Mouse (Mus musculus): ENCODE measurements around the gene Lrrc45. TPM values are rescaled to one million over a fixed set of nuclear protein-coding genes. Genes with fewer than 3 reads are reported as not detected.

Lrrc45 gene
- polyA plus RNA-seq, 1 experiment from 2014 or later: 58.2 TPM

GRCm38 (mm10) chr11:120721124-120722066, 7.7 kb downstream of the Lrrc45 start, which contains the start of gene Rac3:
TSS of gene Rac3 (plus strand) at chr11:120721470.
- H3K4me2 ChIP-seq (ENCODE audit: low read depth, low read length): peak within 1 kb of the TSS; percentile 98
- ATAC-seq (ENCODE audit: low read depth): peak; percentile 80
- peak within 1 kb of the TSS; percentile 76 for H3K9ac ChIP-seq (ENCODE audit: low read length)
- peaks cover 21% of the 10 kb centered on the region for H3K4me1 ChIP-seq (replicated peaks; ENCODE audit: control insufficient read depth, insufficient read depth, low read length)
- H3K4me3 ChIP-seq (ENCODE audit: low read length): peak within 1 kb of the TSS; percentile 67
- peaks cover 4% of the 10 kb centered on the region for H3K27me3 ChIP-seq (ENCODE audit: control insufficient read depth, insufficient read depth, low read depth, low read length)
- H3K9me3 ChIP-seq (ENCODE audit: control insufficient read depth, low read length): no peaks in the 10 kb centered on the region
- peaks cover 17% of the 10 kb centered on the region for H3K36me3 ChIP-seq (ENCODE audit: control insufficient read depth, insufficient read depth, low read length)
- H3K27ac ChIP-seq (ENCODE audit: low read length): peak within 1 kb of the TSS; percentile 66
- under 1% methylated on average over 83 of the region's 90 CpGs for WGBS

GRCm38 (mm10) chr11:120722067-120722630, 8.4 kb downstream of the Lrrc45 start:
- Histone ChIP-seq H3K36me3 (ENCODE audit: control insufficient read depth, insufficient read depth, low read length) (peaks cover 12% of the 10 kb centered on the region), H3K9me3 (ENCODE audit: control insufficient read depth, low read length) (no peaks in the 10 kb centered on the region), H3K27me3 (ENCODE audit: control insufficient read depth, insufficient read depth, low read depth, low read length) (peaks cover 4% of the 10 kb centered on the region), H3K4me3 (ENCODE audit: low read length) (peak overlapping the region; percentile 67), H3K4me2 (ENCODE audit: low read depth, low read length) (peak overlapping the region; percentile 98), H3K4me1 (replicated peaks; ENCODE audit: control insufficient read depth, insufficient read depth, low read length) (peaks cover 26% of the 10 kb centered on the region), H3K9ac (ENCODE audit: low read length) (peak overlapping the region; percentile 76), H3K27ac (ENCODE audit: low read length) (peak overlapping the region; percentile 66)
- peak; percentile 6; the same call in 1 of the 2 replicates for ATAC-seq (ENCODE audit: low read depth)
- 15% methylated on average over 21 of the region's 21 CpGs for WGBS

- H3K27ac ChIP-seq (ENCODE audit: low read length): no peak overlapping the region
- peak overlapping the region; percentile 98; the same call in 1 of the 2 replicates for H3K4me2 ChIP-seq (ENCODE audit: low read depth, low read length)
- H3K4me3 ChIP-seq (ENCODE audit: low read length): peak overlapping the region; percentile 67; the same call in 1 of the 2 replicates
These were observed 9.1 kb downstream of the Lrrc45 start for GRCm38 (mm10) chr11:120722761-120723382.

GRCm38 (mm10) chr11:120723509-120723908, 9.8 kb downstream of the Lrrc45 start:
- Histone ChIP-seq H3K36me3 (ENCODE audit: control insufficient read depth, insufficient read depth, low read length) (peaks cover 6% of the 10 kb centered on the region; the same call in 1 of the 2 replicates), H3K4me2 (ENCODE audit: low read depth, low read length) (no peak overlapping the region), H3K4me1 (replicated peaks; ENCODE audit: control insufficient read depth, insufficient read depth, low read length) (peaks cover 26% of the 10 kb centered on the region), H3K27ac (ENCODE audit: low read length) (no peak overlapping the region), H3K4me3 (ENCODE audit: low read length) (no peak overlapping the region), H3K9ac (ENCODE audit: low read length) (no peak overlapping the region; the same call in 1 of the 2 replicates), H3K27me3 (ENCODE audit: control insufficient read depth, insufficient read depth, low read depth, low read length) (peaks cover 4% of the 10 kb centered on the region), H3K9me3 (ENCODE audit: control insufficient read depth, low read length) (no peaks in the 10 kb centered on the region)
- 82% methylated on average over 7 of the region's 7 CpGs for WGBS
- ATAC-seq (ENCODE audit: low read depth): no peak

More at GRCm38 (mm10) chr11:120722761-120723382, 9.1 kb downstream of the Lrrc45 start:
- Histone ChIP-seq H3K36me3 (ENCODE audit: control insufficient read depth, insufficient read depth, low read length) (peaks cover 7% of the 10 kb centered on the region), H3K27me3 (ENCODE audit: control insufficient read depth, insufficient read depth, low read depth, low read length) (peaks cover 4% of the 10 kb centered on the region), H3K9ac (ENCODE audit: low read length) (no peak overlapping the region), H3K9me3 (ENCODE audit: control insufficient read depth, low read length) (no peaks in the 10 kb centered on the region), H3K4me1 (replicated peaks; ENCODE audit: control insufficient read depth, insufficient read depth, low read length) (peaks cover 26% of the 10 kb centered on the region)
- ATAC-seq (ENCODE audit: low read depth): no peak
- WGBS: 86% methylated on average over 11 of the region's 11 CpGs

- WGBS: 19% methylated on average over 33 of the region's 36 CpGs
These were observed 12.8 kb downstream of the Lrrc45 start for GRCm38 (mm10) chr11:120726243-120727168.

GRCm38 (mm10) chr11:120727169-120727527, 13.4 kb downstream of the Lrrc45 start, which contains the start of gene Dcxr:
TSS of gene Dcxr (minus strand) at chr11:120727281.
- peak within 1 kb of the TSS; percentile 15 for H3K27ac ChIP-seq (ENCODE audit: low read length)
- H3K9me3 ChIP-seq (ENCODE audit: control insufficient read depth, low read length): no peaks in the 10 kb centered on the region
- no peaks in the 10 kb centered on the region for H3K36me3 ChIP-seq (ENCODE audit: control insufficient read depth, insufficient read depth, low read length)
- H3K4me3 ChIP-seq (ENCODE audit: low read length): peak within 1 kb of the TSS; percentile 75
- peaks cover 18% of the 10 kb centered on the region for H3K4me1 ChIP-seq (replicated peaks; ENCODE audit: control insufficient read depth, insufficient read depth, low read length)
- 1% methylated on average over 14 of the region's 14 CpGs for WGBS
- H3K9ac ChIP-seq (ENCODE audit: low read length): peak within 1 kb of the TSS; percentile 80
- peak within 1 kb of the TSS; percentile 86 for H3K4me2 ChIP-seq (ENCODE audit: low read depth, low read length)
- ATAC-seq (ENCODE audit: low read depth): peak; percentile 93
- H3K27me3 ChIP-seq (ENCODE audit: control insufficient read depth, insufficient read depth, low read depth, low read length): peaks cover 4% of the 10 kb centered on the region

More at GRCm38 (mm10) chr11:120726243-120727168, 12.8 kb downstream of the Lrrc45 start:
- peak; percentile 46 for ATAC-seq (ENCODE audit: low read depth)
- Histone ChIP-seq H3K9ac (ENCODE audit: low read length) (peak overlapping the region; percentile 80), H3K36me3 (ENCODE audit: control insufficient read depth, insufficient read depth, low read length) (no peaks in the 10 kb centered on the region), H3K9me3 (ENCODE audit: control insufficient read depth, low read length) (no peaks in the 10 kb centered on the region), H3K27me3 (ENCODE audit: control insufficient read depth, insufficient read depth, low read depth, low read length) (peaks cover 4% of the 10 kb centered on the region), H3K4me2 (ENCODE audit: low read depth, low read length) (peak overlapping the region; percentile 86), H3K27ac (ENCODE audit: low read length) (peak overlapping the region; percentile 15), H3K4me3 (ENCODE audit: low read length) (peak overlapping the region; percentile 75), H3K4me1 (replicated peaks; ENCODE audit: control insufficient read depth, insufficient read depth, low read length) (peaks cover 23% of the 10 kb centered on the region)

- no peak overlapping the region for H3K4me3 ChIP-seq (ENCODE audit: low read length)
- H3K9ac ChIP-seq (ENCODE audit: low read length): no peak overlapping the region
- peaks cover 2% of the 10 kb centered on the region; the same call in 1 of the 2 replicates for H3K27me3 ChIP-seq (ENCODE audit: control insufficient read depth, insufficient read depth, low read depth, low read length)
- 48% methylated on average over 12 of the region's 12 CpGs for WGBS
- H3K27ac ChIP-seq (ENCODE audit: low read length): no peak overlapping the region
- H3K4me1 ChIP-seq (replicated peaks; ENCODE audit: control insufficient read depth, insufficient read depth, low read length): peaks cover 16% of the 10 kb centered on the region
- H3K9me3 ChIP-seq (ENCODE audit: control insufficient read depth, low read length): no peaks in the 10 kb centered on the region
- no peak overlapping the region for H3K4me2 ChIP-seq (ENCODE audit: low read depth, low read length)
- no peaks in the 10 kb centered on the region for H3K36me3 ChIP-seq (ENCODE audit: control insufficient read depth, insufficient read depth, low read length)
- no peak for ATAC-seq (ENCODE audit: low read depth)
These were observed 13.8 kb downstream of the Lrrc45 start for GRCm38 (mm10) chr11:120727564-120727963.

GRCm38 (mm10) chr11:120728530-120729240, 15.0 kb downstream of the Lrrc45 start:
- ATAC-seq (ENCODE audit: low read depth): no peak
- Histone ChIP-seq H3K27me3 (ENCODE audit: control insufficient read depth, insufficient read depth, low read depth, low read length) (no peaks in the 10 kb centered on the region), H3K9me3 (ENCODE audit: control insufficient read depth, low read length) (no peaks in the 10 kb centered on the region), H3K9ac (ENCODE audit: low read length) (0 out of 2 replicates have a peak overlapping the region, but pooled peaks have one; percentile 20), H3K4me2 (ENCODE audit: low read depth, low read length) (peak overlapping the region; percentile 41; the same call in 1 of the 2 replicates), H3K36me3 (ENCODE audit: control insufficient read depth, insufficient read depth, low read length) (no peaks in the 10 kb centered on the region), H3K4me3 (ENCODE audit: low read length) (no peak overlapping the region), H3K27ac (ENCODE audit: low read length) (peak overlapping the region; percentile 31), H3K4me1 (replicated peaks; ENCODE audit: control insufficient read depth, insufficient read depth, low read length) (peaks cover 25% of the 10 kb centered on the region)
- WGBS: 70% methylated on average over 11 of the region's 11 CpGs

Data from lung, embryonic 16.5 days (tissue).